ENCODE assay signal across 9 mouse cellular contexts in genomic region chr6:25686760-25687200, GRCm38 (mm10). TPM values are rescaled to one million over a fixed set of nuclear protein-coding genes. Genes with fewer than 3 reads are reported as not detected.
DNase-seq lines count a peak whose midpoint lies in the region; ATAC-seq lines count a peak whose summit lies in the region.
"Had no signal": no experiment of that assay in that cellular context is flagged by ENCODE, and none has a peak within 500 bp of the region (broad histone marks: within the 10 kb centered on the region; RNA-seq: fewer than 3 reads in every experiment).

No protein-coding gene starts in this region.

- 0 out of 2 replicates have a peak, but pooled peaks cover 4% of the 10 kb centered on the region for H3K27me3 ChIP-seq in heart, embryonic 14.5 days (ENCODE audit: control insufficient read depth, insufficient read depth, low read length)
- H3K27me3 ChIP-seq in heart, embryonic 10.5 days (ENCODE audit: insufficient read depth, poor library complexity, severe bottlenecking): peaks cover 16% of the 10 kb centered on the region

- no peak overlapping the region for H3K4me3 ChIP-seq in heart, embryonic 14.5 days (ENCODE audit: control insufficient read depth in 1 of 2, insufficient read depth in 1 of 2, low read depth in 1 of 2, low read length in 2 of 2)
- H3K4me3 ChIP-seq in heart, embryonic 10.5 days: no peak overlapping the region
- H3K4me3 ChIP-seq: limb, embryonic 12.5 days had no signal

- ATAC-seq in heart, embryonic 14.5 days (ENCODE audit: insufficient number of reproducible peaks, insufficient read depth, low FRiP score, low read depth): peak; percentile 9; the same call in 1 of the 2 replicates
- ATAC-seq in erythroid progenitor cell, adult 5-6 weeks (replicated peaks; ENCODE audit: low FRiP score, poor library complexity, severe bottlenecking): no peak
- no peak for ATAC-seq in megakaryocyte, adult 5-6 weeks (ENCODE audit: poor library complexity, severe bottlenecking)

- H3K36me3 ChIP-seq in heart, embryonic 14.5 days (ENCODE audit: control insufficient read depth, insufficient read depth, low read length): no peaks in the 10 kb centered on the region
- no peaks in the 10 kb centered on the region for H3K36me3 ChIP-seq in heart, embryonic 10.5 days
- H3K36me3 ChIP-seq: limb, embryonic 12.5 days had no signal

- H3K4me1 ChIP-seq in heart, embryonic 14.5 days (ENCODE audit: control insufficient read depth in 2 of 2, insufficient read depth in 2 of 2, low read length in 2 of 2): peaks cover 3 to 9% of the 10 kb centered on the region in 2 experiments; a peak in 1 of 4 replicates
- peaks cover 10% of the 10 kb centered on the region for H3K4me1 ChIP-seq in heart, embryonic 10.5 days

- peak overlapping the region; percentile 29 to 44 for H3K27ac ChIP-seq in heart, embryonic 14.5 days (replicated peaks in 1 of 2; ENCODE audit: control insufficient read depth in 1 of 2, insufficient read depth in 1 of 2, low read depth in 2 of 2, low read length in 2 of 2)
- H3K27ac ChIP-seq in heart, embryonic 10.5 days: no peak overlapping the region
- H3K27ac ChIP-seq: limb, embryonic 12.5 days had no signal

- DNase-seq in heart, embryonic 10.5 days (ENCODE audit: low spot score): no peak
- peak; percentile 21 for DNase-seq in right cerebral cortex, adult 18-20 months
- no peak for DNase-seq in right cerebral cortex, postnatal 25 days
- DNase-seq in left cerebral cortex, postnatal 25 days (ENCODE audit: low spot score in 2 of 2): peak; percentile 14 to 22
- no peak for DNase-seq in c-Kit-positive CD71-positive TER-119-positive erythroid progenitor cells, embryonic 14.5 days (ENCODE audit: low spot score)

- H3K9ac ChIP-seq in heart, embryonic 14.5 days (ENCODE audit: low read length): no peak overlapping the region
- H3K9ac ChIP-seq: limb, embryonic 12.5 days had no signal

- 28% methylated on average over 3 of the region's 3 CpGs for WGBS in heart, embryonic 14.5 days
- WGBS in heart, embryonic 10.5 days: 63% methylated on average over 3 of the region's 3 CpGs

- no peaks in the 10 kb centered on the region for H3K9me3 ChIP-seq in heart, embryonic 14.5 days (ENCODE audit: control insufficient read depth, low read length)
- no peaks in the 10 kb centered on the region for H3K9me3 ChIP-seq in heart, embryonic 10.5 days
- H3K9me3 ChIP-seq: limb, embryonic 12.5 days had no signal

- intact Hi-C loops in left cerebral cortex, postnatal 25 days (cut with DNase I): no loop called here

- H3K4me2 ChIP-seq in heart, embryonic 14.5 days (ENCODE audit: low read length): peak overlapping the region; percentile 27; the same call in 1 of the 2 replicates
- H3K4me2 ChIP-seq: limb, embryonic 12.5 days had no signal

RNA-seq across cellular contexts. Expression of gene Gpr37, which starts 3.7 kb away (rescaled TPM):
- polyA plus RNA-seq in heart, embryonic 14.5 days (2014; fragmentation: Nextera tagmentation; extraction: Ambion mirVana): 1.5 and 2.2 TPM in 2 replicates
- polyA plus RNA-seq in heart, embryonic 10.5 days (2016; fragmentation: Nextera tagmentation; extraction: Ambion mirVana): 0.38 and 0.91 TPM in 2 replicates
- total RNA-seq in left cerebral cortex, postnatal 25 days (2021): 10 to 100 TPM; 12.8 to 16.9 TPM
- not detected in 2 replicates for total RNA-seq in erythroid progenitor cell, adult 5-6 weeks (2015; ENCODE audit: low replicate concordance)
- 0.26 TPM in 1 of 2 replicates, not detected in the other for total RNA-seq in erythroid progenitor cell, adult 5-6 weeks (2017; ENCODE audit: low replicate concordance)
- not detected in 2 replicates for total RNA-seq in megakaryocyte, adult 5-6 weeks (2015)
- not detected in 2 replicates for total RNA-seq in megakaryocyte, adult 5-6 weeks (2017)

Comparison
In these comparisons a context has a peak if more than half of its experiments do, and no peak if none do; other contexts are left out.
1. DNase-seq: peak in right cerebral cortex, adult 18-20 months (single experiment) and left cerebral cortex, postnatal 25 days (2 of 2); none in heart, embryonic 10.5 days (single experiment), right cerebral cortex, postnatal 25 days (single experiment) and c-Kit-positive CD71-positive TER-119-positive erythroid progenitor cells, embryonic 14.5 days (single experiment).
2. RNA of gene Gpr37, which starts 3.7 kb away (total RNA-seq): 12.8 to 16.9 TPM in left cerebral cortex, postnatal 25 days; 0.26 TPM in erythroid progenitor cell, adult 5-6 weeks and not detected in megakaryocyte, adult 5-6 weeks; every median in the first group is over 10 times any median in the second.